Mouse (Mus musculus): Measurements from ENCODE around the gene Arhgef3. TPM values are rescaled to one million over a fixed set of nuclear protein-coding genes. Genes with fewer than 3 reads are reported as not detected.

The Arhgef3 gene
- polyA plus RNA-seq, 1 experiment from 2014 or later, result 8.6 TPM

DNA sequence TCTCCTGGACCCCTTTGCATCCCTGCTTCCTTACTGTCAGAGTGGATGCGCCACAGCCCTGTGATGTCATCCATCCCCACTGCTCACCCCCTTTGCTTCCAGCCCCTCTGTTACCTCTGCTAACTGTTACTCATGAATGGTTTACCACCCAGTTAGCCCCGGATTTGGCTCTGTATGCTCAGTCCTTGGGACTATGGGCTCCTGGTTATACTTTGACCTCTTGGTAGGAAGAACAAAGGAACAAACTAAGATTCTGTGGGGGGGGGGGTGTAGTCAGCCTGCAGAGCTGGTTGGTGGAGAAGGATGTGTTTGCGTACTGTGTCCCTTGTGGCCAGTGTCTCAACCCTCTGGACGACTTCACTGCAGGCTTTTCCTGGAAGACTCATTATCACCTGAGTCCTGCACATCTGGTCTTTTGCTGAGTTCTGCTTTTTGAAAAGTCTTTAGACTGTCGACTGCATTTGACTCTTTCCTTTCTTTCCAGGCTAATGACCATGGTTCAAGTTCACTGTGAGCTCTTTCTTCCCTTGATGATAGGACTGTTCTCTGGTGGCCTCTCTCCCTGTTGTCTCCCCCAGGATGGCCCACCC, 250.1 kb downstream of the Arhgef3 start:
- 78% methylated on average over 5 of the region's 5 CpGs for WGBS
- H3K27me3 ChIP-seq (ENCODE audit: insufficient read depth, poor library complexity, severe bottlenecking), result no peaks in the 10 kb centered on the region
- H3K27ac ChIP-seq, result no peak overlapping the region
- no peak for DNase-seq (ENCODE audit: low spot score)
- H3K4me3 ChIP-seq, result no peak overlapping the region
- H3K36me3 ChIP-seq, result no peaks in the 10 kb centered on the region
- no peaks in the 10 kb centered on the region for H3K9me3 ChIP-seq
- peaks cover 16% of the 10 kb centered on the region for H3K4me1 ChIP-seq

DNA sequence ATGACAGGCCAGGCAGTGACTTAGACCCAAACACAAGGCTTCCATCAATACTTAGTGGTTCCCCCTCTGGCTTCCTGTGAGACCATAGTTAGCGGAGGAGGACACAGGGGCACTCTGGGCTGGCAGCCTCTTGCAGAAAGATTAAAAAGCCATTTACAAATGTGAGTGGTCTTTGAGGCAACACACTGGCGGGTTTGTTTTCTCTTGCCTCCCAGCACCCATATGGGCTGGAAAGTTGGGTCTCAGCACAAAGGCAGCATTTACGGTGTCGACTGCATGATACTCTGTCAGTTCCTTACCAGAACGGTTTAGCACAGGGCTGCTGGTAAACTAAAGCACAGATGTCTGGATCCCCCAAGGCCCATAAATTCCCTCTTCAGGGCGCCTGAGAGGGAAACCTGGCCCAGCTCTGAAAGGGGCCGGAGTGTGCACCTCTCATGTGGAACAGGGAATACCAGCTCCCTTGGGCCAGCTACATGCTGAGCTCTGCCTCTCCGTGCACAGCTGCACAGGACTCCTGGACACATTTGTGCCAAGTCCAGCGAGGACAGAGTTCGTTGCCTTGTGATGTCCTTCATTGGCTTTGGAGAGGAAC, 252.5 kb downstream of the Arhgef3 start:
- DNase-seq (ENCODE audit: low spot score), result no peak
- 76% methylated on average over 10 of the region's 10 CpGs for whole genome bisulfite sequencing
- Histone ChIP-seq H3K4me3 (no peak overlapping the region), H3K27me3 (ENCODE audit: insufficient read depth, poor library complexity, severe bottlenecking) (no peaks in the 10 kb centered on the region), H3K27ac (no peak overlapping the region), H3K9me3 (no peaks in the 10 kb centered on the region), H3K36me3 (no peaks in the 10 kb centered on the region), H3K4me1 (peaks cover 14% of the 10 kb centered on the region)

DNA sequence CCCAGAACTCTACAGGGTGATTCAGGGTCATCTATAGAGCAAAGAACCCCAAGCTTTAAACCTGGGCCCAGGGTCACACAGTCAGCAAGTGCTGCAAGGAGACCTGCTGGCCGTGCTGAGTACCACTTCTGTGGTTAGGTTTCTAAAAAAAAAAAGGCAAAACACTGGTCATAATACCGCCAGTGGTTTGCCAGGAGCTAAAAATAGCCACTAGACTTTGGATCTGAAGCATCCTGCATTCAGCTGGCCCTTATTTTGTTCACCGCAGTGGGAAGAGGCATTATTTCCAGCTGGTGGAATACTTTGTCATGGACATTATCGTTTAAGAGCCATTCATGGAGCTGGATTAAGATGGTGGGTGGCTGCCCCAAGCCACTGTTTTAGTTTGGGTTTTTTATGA, 253.9 kb downstream of the Arhgef3 start:
- 52% methylated on average over 4 of the region's 4 CpGs for WGBS
- Histone ChIP-seq H3K4me1 (peaks cover 14% of the 10 kb centered on the region), H3K27me3 (ENCODE audit: insufficient read depth, poor library complexity, severe bottlenecking) (no peaks in the 10 kb centered on the region), H3K27ac (peak overlapping the region; percentile 69), H3K9me3 (no peaks in the 10 kb centered on the region), H3K4me3 (no peak overlapping the region), H3K36me3 (no peaks in the 10 kb centered on the region)
- DNase-seq (ENCODE audit: low spot score), result no peak

DNA sequence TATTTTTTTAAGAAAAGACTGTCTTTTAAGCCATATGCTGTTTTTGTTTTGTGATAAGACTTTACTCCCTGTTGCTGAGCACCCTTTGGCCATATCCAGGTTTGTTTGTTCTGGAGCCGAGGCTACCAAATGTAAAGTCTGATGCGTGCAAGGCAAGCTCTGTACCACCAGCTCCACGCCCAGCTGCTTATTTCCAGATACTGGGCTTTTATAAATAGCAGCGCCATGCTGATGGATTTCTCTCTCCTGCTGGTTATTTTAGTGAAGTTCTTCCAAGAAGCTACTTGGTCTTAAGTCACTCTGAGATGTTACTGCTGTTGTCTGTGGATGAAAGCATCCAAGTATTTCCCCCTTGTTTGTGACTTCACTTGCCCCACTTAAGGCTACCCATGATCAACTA, 254.8 kb downstream of the Arhgef3 start:
- 62% methylated on average over 4 of the region's 4 CpGs for WGBS
- Histone ChIP-seq H3K36me3 (no peaks in the 10 kb centered on the region), H3K27ac (no peak overlapping the region), H3K27me3 (ENCODE audit: insufficient read depth, poor library complexity, severe bottlenecking) (no peaks in the 10 kb centered on the region), H3K9me3 (no peaks in the 10 kb centered on the region), H3K4me1 (peaks cover 14% of the 10 kb centered on the region), H3K4me3 (no peak overlapping the region)
- no peak for DNase-seq (ENCODE audit: low spot score)

DNA sequence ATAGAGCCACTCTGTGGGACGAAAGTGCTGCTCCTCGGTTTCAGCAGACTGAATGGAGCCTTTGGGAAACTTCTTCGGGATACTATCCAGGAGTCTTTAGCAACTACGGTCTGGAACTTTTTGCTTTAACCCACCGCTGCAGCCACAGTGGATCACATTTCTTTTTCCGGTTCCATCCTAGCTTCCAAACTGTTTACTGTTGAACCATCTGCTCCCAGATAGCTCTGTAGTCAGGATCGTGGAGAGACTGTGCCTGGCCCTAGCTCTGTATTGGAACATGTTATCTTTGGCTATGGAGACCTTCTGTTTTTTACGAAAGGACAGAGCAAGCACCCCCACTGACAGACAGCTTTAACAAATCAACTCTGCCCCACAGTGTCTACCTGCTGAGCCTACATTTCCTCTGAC, 257.0 kb downstream of the Arhgef3 start:
- Histone ChIP-seq H3K27me3 (ENCODE audit: insufficient read depth, poor library complexity, severe bottlenecking) (no peaks in the 10 kb centered on the region), H3K27ac (no peak overlapping the region), H3K36me3 (no peaks in the 10 kb centered on the region), H3K9me3 (no peaks in the 10 kb centered on the region), H3K4me3 (no peak overlapping the region), H3K4me1 (peaks cover 11% of the 10 kb centered on the region)
- WGBS, result 63% methylated on average over 8 of the region's 8 CpGs
- DNase-seq (ENCODE audit: low spot score), result no peak

DNA sequence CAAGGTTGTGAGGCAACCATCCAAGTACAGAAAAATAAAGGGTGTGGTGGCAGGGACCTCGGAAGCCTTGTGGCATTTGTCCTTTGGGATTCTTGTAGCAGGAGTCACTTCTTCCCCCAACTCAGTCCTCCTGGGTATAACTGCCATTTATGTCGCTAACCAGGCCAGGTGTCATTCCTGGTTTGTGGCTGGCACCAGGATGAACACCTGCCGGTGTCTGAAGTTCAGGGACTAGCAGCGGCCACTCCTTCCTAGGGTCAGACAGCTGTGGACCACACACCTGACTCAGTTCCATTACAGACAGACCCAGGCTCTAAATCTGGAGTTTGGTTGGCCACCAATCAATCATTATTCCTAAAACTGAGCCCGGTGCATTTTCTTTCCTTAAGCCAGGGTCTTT, 258.8 kb downstream of the Arhgef3 start:
- DNase-seq (ENCODE audit: low spot score), result no peak
- H3K27me3 ChIP-seq (ENCODE audit: insufficient read depth, poor library complexity, severe bottlenecking), result no peaks in the 10 kb centered on the region
- WGBS, result 92% methylated on average over 5 of the region's 5 CpGs
- no peak overlapping the region for H3K4me3 ChIP-seq
- no peaks in the 10 kb centered on the region for H3K36me3 ChIP-seq
- H3K4me1 ChIP-seq, result peaks cover under 1% of the 10 kb centered on the region
- H3K27ac ChIP-seq, result no peak overlapping the region
- H3K9me3 ChIP-seq, result no peaks in the 10 kb centered on the region

DNA sequence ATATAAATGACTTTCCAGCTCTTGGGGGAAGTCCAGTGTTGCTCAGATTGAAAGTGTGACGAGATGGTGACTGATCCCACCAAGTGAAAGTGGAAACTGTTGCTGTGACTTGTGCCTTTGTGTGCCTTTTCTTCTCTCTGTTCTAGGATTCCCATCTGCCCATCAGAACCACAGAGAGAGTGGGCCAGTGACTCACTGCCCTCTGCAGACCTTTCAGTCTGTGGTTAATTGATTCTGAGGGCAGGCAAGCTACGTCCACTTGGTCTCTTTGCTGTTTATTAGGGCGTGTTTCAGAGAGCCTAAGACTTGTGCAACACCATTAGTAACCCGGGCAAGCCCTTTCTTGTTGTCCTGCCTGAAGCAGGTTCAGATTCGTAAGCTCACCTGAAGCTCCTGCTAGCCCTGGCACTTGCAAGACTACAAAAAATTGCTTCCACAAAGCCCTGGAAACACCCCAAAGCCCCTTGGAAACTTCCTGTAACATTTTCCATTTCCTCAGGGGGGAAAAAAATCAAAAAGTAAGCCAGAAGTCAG, 261.5 kb downstream of the Arhgef3 start:
- 73% methylated on average over 5 of the region's 5 CpGs for WGBS
- H3K4me3 ChIP-seq, result no peak overlapping the region

DNA sequence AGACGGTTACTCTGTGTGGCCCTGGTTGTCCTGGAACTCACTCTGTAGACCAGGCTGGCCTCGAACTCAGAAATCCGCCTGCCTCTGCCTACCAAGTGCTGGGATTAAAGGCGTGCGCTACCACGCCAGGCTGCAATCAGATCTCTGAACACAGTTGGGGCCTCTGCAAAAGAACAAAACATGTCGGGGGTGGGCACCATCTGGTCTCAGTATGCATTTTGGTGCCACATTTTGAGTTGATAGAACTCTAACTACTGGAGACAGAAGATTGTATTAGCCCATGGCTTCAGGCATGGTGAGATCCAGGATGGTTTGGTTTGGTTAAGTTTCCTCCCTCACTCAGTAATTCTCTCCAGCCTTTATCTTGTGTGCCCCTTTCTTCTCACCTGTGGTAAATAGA, 264.0 kb downstream of the Arhgef3 start:
- Histone ChIP-seq H3K27ac (no peak overlapping the region), H3K4me1 (no peaks in the 10 kb centered on the region), H3K9me3 (no peaks in the 10 kb centered on the region), H3K36me3 (no peaks in the 10 kb centered on the region), H3K27me3 (ENCODE audit: insufficient read depth, poor library complexity, severe bottlenecking) (no peaks in the 10 kb centered on the region), H3K4me3 (no peak overlapping the region)
- no peak for DNase-seq (ENCODE audit: low spot score)
- 91% methylated on average over 7 of the region's 7 CpGs for WGBS

More for the DNA sequence above, 261.5 kb downstream of the Arhgef3 start:
- Histone ChIP-seq H3K27me3 (ENCODE audit: insufficient read depth, poor library complexity, severe bottlenecking) (no peaks in the 10 kb centered on the region), H3K27ac (peak overlapping the region; percentile 33; the same call in 1 of the 2 replicates), H3K36me3 (no peaks in the 10 kb centered on the region), H3K9me3 (no peaks in the 10 kb centered on the region), H3K4me1 (no peaks in the 10 kb centered on the region)
- DNase-seq (ENCODE audit: low spot score), result no peak

DNA sequence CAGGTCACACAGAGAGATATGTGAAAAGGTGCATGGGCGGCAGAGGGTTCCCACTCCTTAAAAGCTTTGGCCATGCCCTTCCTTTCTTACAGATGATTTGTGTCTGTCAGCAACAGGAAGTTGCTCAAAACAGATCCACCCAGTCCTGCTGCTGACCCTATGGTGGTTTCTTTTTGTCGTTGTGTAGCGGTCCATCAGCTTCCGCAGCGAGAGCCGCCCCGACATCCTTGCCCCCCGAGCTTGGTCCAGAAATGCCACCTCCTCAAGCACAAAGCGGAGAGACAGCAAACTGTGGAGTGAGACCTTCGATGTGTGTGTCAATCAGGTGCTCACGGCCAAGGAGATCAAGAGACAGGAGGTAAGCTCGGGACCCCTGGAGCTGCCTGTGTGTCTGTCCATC, 264.7 kb downstream of the Arhgef3 start:
- Histone ChIP-seq H3K27me3 (ENCODE audit: insufficient read depth, poor library complexity, severe bottlenecking) (no peaks in the 10 kb centered on the region), H3K9me3 (no peaks in the 10 kb centered on the region), H3K4me3 (no peak overlapping the region), H3K4me1 (no peaks in the 10 kb centered on the region), H3K36me3 (0 out of 2 replicates have a peak, but pooled peaks cover 3% of the 10 kb centered on the region), H3K27ac (0 out of 2 replicates have a peak overlapping the region, but pooled peaks have one; percentile 16)
- DNase-seq (ENCODE audit: low spot score), result no peak
- 82% methylated on average over 12 of the region's 12 CpGs for WGBS

DNA sequence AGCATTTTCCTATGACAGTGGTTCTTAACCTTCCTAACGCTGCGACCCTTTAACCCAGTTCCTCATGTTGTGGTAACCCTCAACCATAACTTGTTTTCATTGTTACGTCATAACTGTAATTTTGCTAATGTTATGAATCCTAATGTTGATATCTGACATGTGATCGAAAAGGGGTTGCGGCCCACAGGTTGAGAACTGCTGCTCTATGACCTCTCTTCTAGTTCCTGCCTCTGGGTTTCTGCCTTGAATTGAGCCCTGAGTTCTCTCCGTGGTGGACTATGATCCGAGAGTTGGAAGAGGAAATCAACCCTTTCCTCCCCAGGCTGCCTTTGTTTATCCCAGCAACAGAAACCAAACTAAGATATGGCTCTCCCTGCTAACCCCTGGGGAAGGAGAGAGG, 266.8 kb downstream of the Arhgef3 start:
- H3K4me3 ChIP-seq, result no peak overlapping the region
- no peak overlapping the region for H3K27ac ChIP-seq
- WGBS, result 80% methylated on average over 7 of the region's 7 CpGs
- H3K9me3 ChIP-seq, result no peaks in the 10 kb centered on the region
- no peak for DNase-seq (ENCODE audit: low spot score)
- H3K36me3 ChIP-seq, result 0 out of 2 replicates have a peak, but pooled peaks cover 3% of the 10 kb centered on the region
- no peaks in the 10 kb centered on the region for H3K27me3 ChIP-seq (ENCODE audit: insufficient read depth, poor library complexity, severe bottlenecking)
- H3K4me1 ChIP-seq, result no peaks in the 10 kb centered on the region

DNA sequence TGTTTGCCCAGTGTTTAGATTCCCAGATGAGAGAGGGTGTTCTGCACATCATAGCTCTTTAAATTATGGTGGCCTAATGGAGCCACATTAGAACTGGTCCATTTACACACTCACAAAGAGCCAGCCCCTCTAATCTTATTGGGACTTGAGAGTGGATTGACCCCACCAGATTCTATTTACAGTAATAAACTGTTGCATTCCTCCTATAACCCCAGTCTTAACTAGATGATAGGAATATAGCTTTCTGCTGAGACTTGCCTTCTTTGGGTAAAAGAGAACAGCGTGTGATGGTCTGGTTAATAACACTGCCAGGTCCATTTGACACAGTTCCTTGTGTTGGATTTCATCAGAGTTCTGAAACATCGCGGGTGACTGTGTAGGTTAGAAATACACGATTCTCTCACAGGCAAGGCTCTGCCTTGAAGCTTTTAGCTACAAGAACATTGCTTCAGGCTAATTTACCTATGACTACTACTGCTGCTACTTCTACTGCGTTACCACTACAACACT, 268.7 kb downstream of the Arhgef3 start:
- no peaks in the 10 kb centered on the region for H3K27me3 ChIP-seq (ENCODE audit: insufficient read depth, poor library complexity, severe bottlenecking)
- WGBS, result 84% methylated on average over 5 of the region's 5 CpGs
- H3K4me1 ChIP-seq, result no peaks in the 10 kb centered on the region
- H3K27ac ChIP-seq, result no peak overlapping the region
- no peak for DNase-seq (ENCODE audit: low spot score)
- no peak overlapping the region for H3K4me3 ChIP-seq
- no peaks in the 10 kb centered on the region for H3K9me3 ChIP-seq
- 0 out of 2 replicates have a peak, but pooled peaks cover 3% of the 10 kb centered on the region for H3K36me3 ChIP-seq

DNA sequence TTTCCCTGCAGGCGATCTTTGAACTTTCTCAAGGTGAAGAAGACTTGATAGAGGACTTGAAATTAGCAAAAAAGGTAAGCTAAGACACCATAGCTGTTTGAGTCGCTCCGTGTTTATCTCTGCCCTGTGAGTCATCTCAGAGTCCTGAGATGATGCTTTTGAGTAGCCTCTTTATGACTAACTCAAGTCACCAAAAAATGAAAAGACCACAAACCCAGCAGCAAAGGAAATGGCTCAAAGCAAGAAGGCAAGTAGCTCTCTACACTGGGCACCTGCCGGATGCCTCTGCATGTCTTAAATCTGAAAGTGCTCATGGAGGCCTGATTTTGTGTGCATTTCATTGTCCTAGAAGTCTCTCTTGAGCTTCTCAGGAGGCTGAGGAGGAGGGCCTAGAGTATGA, 269.4 kb downstream of the Arhgef3 start:
- H3K36me3 ChIP-seq, result 0 out of 2 replicates have a peak, but pooled peaks cover 3% of the 10 kb centered on the region
- 90% methylated on average over 4 of the region's 4 CpGs for WGBS
- no peak overlapping the region for H3K4me3 ChIP-seq
- no peaks in the 10 kb centered on the region for H3K4me1 ChIP-seq
- H3K27me3 ChIP-seq (ENCODE audit: insufficient read depth, poor library complexity, severe bottlenecking), result no peaks in the 10 kb centered on the region
- no peaks in the 10 kb centered on the region for H3K9me3 ChIP-seq
- H3K27ac ChIP-seq, result no peak overlapping the region
- DNase-seq (ENCODE audit: low spot score), result no peak

DNA sequence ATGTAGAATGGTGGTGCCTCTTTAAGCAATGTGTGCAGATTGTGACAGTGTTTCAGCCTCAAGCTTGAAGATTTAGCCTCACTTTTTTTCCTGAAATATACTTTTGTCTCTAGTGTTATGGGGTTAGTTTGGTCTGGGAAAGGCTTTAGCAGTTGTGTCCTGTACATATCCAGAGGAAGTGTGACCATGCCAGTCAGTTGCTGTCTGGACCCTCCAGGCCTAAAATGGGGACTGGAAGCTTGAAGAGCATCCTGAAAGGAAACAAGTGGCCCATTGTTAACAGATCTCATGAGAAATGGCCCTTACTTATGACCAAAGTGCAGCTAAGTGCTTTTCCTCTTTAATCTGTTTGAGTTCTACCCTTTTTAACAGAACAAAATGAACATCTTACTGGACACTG, 273.9 kb downstream of the Arhgef3 start:
- Histone ChIP-seq H3K27me3 (ENCODE audit: insufficient read depth, poor library complexity, severe bottlenecking) (no peaks in the 10 kb centered on the region), H3K4me1 (peaks cover 2% of the 10 kb centered on the region; the same call in 1 of the 2 replicates), H3K36me3 (peaks cover 5% of the 10 kb centered on the region; the same call in 1 of the 2 replicates), H3K27ac (no peak overlapping the region), H3K4me3 (no peak overlapping the region), H3K9me3 (no peaks in the 10 kb centered on the region)
- DNase-seq (ENCODE audit: low spot score), result no peak

Data from heart, embryonic 10.5 days (tissue).